Mouse (Mus musculus) splenic B cell, adult 2 months (primary cell): ENCODE data around the gene Ankrd27.
A peak's percentile ranks its signal among the peaks of the same experiment; 100 is the strongest.

Experiments used
- DNase-seq: peaks from one replicate; pipeline ENCODE4 v3.0.0-alpha.2; 2011; ENCODE audit warnings: low read depth, low spot score
- H3K27me3 ChIP-seq: 2 replicates; pipeline ENCODE4 v1.6.1; 2012; ENCODE audit warnings: mild to moderate bottlenecking, low read length, moderate library complexity, mixed read lengths; ENCODE audit not compliant: control insufficient read depth, poor library complexity, insufficient read depth, severe bottlenecking
- H3K36me3 ChIP-seq: 2 replicates; pipeline ENCODE4 v1.6.1; 2012; ENCODE audit warnings: mild to moderate bottlenecking, low read length, moderate library complexity, mixed read lengths; ENCODE audit not compliant: control insufficient read depth, poor library complexity, insufficient read depth, severe bottlenecking

Gene Ankrd27

DNA sequence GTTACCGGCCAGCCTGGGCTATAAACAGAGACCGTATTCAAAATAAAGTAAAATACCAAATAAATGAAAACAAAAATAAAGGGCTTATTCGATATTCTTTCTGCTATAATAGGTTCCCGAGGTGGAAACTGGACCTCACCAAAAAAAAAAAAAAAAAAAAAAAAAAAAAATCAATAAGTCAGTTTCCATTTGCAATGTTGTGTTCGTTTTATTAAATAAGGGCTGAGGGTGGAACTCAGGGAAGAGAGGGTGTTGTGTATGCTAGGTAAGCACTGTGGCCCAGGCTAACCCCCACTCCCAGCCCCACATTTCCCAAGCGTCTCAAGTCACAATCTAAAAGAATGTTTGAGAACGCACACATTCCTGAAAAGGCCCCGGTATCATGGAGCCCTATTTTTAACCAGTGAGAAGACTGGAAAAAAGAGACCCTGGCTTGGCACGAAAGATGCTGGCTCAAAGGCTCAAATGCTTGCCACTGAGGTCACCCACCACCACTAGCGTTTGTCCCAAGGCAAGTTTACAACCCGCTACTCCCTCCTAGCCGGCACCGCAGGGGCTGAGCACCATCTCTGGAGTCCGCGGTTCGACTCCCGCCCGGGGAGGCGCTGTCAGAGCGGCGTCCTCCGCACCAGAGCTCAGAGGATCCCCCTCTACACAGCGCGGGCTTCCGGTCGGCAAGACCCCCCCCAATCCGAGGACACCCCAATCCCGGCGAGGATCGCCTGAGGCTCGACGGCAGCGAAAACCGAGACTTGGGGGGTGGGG is 60.5 kb downstream of the Ankrd27 start:
- Histone ChIP-seq H3K36me3 (peaks cover 13% of the 10 kb centered on the region), H3K27me3 (no peaks in the 10 kb centered on the region)
- DNase-seq: no peak

DNA sequence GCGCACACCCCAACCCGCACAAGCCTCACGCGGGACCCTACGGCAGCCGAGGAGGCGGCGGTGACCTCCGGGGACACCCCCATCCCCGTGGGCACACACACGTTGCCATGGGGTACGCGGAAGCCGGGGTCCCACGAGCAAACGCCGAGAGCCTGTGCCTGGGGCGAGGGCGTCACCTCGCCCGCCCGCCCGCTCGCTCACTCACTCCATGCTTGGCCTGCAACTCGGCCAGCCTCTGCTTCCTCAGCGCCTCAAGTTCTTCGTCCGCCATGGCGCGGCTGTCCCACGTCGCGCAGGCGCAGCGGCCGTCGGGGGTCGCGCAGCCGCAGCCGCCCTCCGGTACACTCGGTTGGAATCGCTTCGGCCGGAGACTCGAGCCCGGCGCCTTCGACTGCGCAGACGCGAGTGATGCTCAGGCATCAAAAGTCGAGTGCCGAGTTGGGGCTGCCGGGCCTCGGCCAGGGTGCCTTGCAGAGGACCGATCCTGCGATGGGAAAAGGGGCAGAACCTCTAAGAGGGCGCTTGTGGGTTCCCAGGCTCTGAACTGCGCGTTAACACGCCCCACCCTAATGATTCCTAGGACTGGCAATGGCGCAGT is 61.2 kb downstream of the Ankrd27 start, which contains the start of gene Pdcd5:
Gene Pdcd5 (minus strand): TSS at position 421 of the 598 bp plus-strand sequence.
- DNase-seq: peak; percentile 98
- Histone ChIP-seq H3K36me3 (peaks cover 13% of the 10 kb centered on the region), H3K27me3 (no peaks in the 10 kb centered on the region)

DNA sequence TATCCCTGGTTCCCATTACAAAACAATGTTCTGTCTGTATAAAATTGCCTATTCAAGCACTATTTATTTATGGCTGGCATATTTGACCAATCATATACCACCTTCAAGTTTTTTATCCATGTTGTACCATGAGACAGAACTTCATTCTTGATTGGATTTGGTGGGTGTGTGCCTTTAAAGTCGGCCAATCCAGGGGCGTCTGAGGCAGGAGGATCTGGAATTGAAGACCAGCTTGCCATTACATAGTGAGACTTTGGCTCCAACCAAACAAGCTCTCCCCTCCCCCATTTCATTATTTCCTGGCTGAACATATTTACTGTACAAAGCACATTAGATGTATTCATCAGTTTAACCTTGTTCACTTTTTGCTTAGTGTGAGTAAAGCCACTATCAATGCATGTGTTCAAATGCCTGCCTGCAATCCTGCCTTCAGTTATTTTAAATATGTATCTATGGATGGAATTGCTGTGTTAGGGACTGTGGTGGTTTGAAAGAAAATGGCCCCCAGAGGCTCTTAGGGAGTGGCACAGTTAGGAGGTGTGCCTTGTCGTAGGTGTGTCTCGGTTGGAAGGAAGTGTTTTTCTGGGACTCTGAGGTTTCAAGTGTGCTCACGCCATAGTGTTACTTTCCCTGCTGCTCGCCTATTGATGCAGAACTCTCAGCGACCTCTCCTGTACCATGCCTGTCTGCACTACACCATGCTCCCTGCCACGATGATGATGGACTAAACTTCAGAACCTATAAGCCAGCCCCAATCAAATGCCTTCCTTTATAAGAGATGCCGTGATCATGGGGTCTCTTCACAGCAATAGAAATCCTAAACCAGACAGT is 62.4 kb downstream of the Ankrd27 start:
- no peak for DNase-seq
- Histone ChIP-seq H3K36me3 (0 out of 2 replicates have a peak, but pooled peaks cover 6% of the 10 kb centered on the region), H3K27me3 (no peaks in the 10 kb centered on the region)

DNA sequence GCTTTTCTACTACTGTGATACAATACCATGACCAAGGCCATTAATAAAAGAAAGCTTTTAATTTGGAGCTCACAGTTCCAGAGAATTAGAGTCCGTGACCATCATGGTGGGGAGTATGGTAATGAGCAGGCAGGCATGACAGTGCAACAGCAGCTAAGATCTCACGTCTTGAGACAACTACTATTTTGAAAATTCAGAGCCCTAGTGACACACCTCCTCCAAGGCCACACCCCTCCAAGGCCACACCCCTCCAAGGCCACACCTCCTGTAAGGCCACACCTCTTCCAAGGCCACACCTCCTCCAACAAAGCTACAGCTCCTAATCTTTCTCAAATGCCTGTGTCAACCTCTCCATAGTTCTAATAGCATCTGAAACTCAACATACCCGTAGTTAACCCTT is 63.0 kb downstream of the Ankrd27 start:
- H3K27me3 ChIP-seq: no peaks in the 10 kb centered on the region
- 0 out of 2 replicates have a peak, but pooled peaks cover 2% of the 10 kb centered on the region for H3K36me3 ChIP-seq
- DNase-seq: peak; percentile 75

DNA sequence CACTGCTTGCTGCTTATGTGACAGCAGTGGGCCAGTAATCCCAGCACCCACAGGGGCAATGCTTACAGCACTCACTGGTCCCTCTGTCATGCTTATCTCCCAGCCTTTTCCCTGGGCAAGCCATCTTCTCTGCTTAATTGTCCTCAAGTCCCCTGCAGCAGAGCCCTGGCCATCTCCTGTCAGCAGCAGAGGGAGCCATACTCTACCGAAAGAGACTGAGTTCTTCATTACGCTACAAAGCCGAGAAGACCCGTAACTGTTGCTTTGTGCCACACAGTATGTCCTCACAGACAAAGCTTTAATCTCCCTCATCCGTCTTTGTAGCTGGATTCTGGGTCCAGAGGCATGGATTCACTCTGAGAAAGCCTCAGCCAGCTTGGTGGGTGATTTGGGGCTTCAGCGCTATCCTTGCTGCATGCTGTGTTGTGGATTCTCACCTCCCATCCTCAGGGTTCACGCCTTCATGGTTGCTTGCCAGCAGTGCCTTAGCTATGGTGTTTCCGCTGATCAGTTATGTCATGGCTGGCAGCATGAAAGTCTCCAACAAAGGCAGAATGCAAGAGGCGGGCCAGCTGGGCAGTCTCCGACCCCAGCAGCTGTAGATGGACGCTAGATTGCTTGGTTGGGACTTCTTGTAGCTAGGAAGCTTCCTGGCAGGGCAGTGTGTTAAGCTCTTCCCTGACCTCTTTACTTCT is 64.8 kb downstream of the Ankrd27 start:
- Histone ChIP-seq H3K27me3 (no peaks in the 10 kb centered on the region), H3K36me3 (no peaks in the 10 kb centered on the region)
- DNase-seq: no peak

DNA sequence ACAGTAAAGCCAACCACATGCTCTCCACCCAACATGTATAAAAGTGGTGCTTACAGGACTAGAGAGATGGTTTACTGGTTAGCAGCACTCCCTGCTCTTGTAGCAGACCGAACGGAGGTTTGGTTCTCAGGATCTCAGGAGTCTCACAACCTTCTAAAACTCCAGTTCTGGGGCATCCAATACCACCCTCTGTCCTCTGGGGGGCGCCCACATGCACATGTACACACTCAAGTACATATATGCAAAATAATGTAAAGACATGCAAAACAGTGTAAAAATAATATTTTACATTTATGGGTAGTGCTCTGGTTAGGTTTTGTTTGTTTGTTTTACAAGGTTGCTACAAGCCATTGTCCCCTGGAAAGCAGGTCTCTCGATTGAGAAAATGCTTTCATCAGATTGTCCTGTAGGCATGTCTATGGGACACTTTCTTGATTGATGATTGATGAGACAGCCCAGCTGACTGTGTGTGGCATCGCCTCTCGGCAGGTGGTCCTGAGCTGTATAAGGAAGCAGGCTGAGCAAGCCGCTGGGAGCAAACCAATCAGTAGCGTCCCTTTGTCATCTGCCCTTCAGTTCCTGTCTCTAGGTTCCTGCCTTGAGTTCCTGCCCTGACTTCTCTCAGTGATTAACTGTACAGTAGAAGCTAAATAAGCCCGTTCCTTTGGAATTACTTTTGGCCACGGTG is 65.7 kb downstream of the Ankrd27 start:
- DNase-seq: peak; percentile 32
- Histone ChIP-seq H3K36me3 (no peaks in the 10 kb centered on the region), H3K27me3 (no peaks in the 10 kb centered on the region)

DNA sequence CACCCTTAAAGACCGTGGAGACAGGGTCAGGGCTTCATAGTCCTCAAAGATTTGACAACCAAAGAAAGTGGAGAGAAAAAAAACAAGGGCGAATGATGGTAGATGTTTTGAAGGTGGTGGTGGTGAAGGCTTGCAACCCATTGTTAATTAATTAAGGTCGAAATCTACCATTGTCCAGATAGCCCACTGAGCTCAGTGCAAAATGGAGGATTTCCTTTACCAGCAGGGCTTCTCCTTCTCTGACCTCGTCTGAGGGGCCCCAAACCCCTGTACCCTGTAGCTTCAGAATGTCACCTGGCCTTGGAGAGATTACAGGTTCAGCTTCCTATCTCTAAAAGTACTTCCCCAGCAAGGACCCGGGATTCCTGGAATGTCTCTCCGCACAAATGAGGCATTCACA is 71.8 kb downstream of the Ankrd27 start:
- Histone ChIP-seq H3K27me3 (no peaks in the 10 kb centered on the region), H3K36me3 (no peaks in the 10 kb centered on the region)
- DNase-seq: no peak

DNA sequence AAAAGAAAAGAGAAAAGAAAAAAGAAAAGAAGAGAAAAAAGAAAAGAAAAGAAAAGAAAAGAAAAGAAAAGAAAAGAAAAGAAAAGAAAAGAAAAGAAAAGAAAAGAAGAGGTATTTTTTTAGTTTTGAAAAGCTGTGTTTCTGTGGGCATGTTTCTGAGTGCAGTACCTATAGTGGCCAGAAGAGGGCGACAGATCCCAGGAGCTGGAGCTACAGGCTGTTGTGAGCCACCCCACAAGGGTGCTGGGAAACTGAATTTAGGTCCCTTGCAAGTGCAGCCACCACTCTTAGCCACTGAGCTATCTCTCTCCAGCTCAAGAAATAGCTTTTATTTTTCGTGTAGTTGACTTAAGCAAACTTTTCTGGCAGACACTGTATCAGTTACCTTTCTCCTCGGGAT is 73.1 kb downstream of the Ankrd27 start:
- peak; percentile 67 for DNase-seq
- Histone ChIP-seq H3K36me3 (no peaks in the 10 kb centered on the region), H3K27me3 (no peaks in the 10 kb centered on the region)

DNA sequence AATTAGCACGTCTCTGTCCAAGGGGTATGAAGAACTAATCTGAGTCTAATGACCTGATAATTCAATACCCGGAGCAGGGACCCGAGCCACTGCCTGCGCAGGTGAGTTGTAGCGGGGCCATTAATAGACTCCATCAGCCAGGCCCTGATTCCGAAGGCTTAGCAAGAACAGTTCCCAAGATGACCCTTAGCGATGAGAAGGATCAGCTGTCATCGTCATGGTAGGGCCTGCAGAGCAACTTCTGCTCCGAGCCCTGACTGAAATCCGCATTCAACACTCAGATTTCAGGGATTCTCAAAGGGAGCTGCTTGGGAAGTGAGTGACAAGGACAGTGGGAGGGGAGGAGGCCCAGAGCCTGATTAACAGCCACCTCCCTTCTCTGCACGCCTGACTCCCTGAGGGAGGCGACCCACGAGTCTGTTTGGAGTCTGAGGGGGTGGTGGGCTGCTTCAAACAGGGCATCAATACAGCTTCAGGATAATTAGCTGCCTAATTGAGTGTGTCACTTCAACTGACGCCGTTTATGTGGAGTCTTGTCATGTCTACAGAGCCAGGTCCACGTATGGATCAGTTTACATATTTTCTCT is 77.8 kb downstream of the Ankrd27 start:
- no peak for DNase-seq
- no peaks in the 10 kb centered on the region for H3K27me3 ChIP-seq
- H3K36me3 ChIP-seq: no peaks in the 10 kb centered on the region

DNA sequence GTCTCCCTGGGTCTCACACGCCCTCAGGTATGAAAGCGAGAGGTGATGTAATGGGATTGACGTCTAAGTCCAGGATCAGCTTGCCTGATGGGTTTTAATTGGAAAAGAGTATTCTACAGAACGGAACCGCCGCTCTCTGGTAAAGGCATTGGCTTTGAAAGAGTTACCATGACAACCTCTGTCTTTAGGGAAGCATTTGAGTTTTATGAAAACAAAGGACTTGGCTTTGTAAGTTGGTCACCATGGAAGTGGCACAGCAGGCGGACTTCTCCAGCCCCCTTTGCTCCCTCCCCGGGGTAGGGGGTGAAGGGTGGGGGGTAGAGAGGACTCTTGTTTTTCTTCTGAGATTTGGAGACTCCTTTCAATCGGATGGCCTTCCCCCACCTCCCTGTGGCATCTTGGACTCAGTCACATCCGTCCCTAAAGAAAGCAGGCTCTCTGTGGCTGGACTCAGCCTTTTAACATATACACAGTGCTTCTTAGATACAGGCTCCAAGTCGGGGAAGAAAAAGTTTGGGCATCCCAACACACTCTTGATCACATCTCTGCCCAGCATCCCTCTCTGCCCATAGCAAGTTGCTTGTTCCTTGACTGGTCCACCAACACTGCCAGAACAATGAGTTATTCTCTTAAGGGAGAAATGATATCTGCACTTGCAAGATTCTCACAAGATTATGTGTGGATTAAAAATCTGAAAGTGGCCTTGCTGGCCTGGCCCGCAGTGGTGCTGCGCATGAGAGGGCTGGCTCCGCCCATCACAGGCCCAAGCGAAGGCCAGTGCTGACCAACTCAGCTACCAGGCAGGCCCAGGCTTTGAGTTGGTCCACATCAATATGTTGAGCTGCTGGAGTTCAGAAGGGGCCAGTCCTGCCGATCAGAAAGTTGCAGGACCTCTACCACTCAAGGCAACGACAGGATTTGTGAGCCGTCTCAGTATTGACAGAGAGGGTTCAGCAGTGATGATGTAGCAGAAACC is 82.3 kb downstream of the Ankrd27 start:
- no peaks in the 10 kb centered on the region for H3K27me3 ChIP-seq
- no peak for DNase-seq
- H3K36me3 ChIP-seq: no peaks in the 10 kb centered on the region

DNA sequence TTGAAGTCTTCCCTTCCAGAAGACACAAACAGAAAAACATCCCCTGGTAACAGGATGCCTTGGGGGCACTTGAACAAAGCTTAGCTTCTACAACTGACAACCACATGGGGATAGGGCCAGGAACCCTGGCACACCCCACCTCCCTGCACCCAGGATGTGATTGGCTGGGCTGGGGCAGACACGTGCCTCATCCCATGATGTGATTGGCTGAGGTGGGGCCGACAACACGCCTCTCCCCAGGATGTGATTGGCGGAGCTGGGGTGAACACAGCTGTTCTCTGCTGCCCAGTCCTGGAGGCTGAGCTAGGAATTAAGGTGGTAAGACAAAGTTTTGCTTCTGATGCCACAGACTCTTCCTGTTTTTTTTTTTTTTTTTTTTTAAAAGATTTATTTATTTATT is 92.9 kb downstream of the Ankrd27 start:
- no peaks in the 10 kb centered on the region for H3K27me3 ChIP-seq
- no peaks in the 10 kb centered on the region for H3K36me3 ChIP-seq
- DNase-seq: no peak

DNA sequence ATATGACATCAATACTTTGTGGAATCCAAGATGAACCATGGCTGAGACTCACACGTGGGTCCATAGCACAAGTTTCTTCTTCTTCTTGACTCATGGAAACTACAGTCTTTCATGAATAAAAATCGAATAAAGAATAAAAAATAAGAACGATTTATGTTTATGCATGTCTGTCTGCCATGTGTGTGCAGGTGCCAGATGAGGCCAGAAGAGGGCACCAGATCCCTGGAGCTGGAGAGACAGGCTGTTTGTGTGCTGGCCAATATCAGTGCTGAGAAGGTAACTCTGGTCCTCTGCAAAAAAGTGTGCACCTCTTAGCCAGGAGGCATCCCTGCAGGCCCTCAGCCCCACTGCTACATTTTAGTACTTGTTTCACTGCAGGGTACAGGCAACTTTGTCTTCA is 95.5 kb downstream of the Ankrd27 start:
- DNase-seq: no peak
- Histone ChIP-seq H3K27me3 (no peaks in the 10 kb centered on the region), H3K36me3 (no peaks in the 10 kb centered on the region)
